Mouse (Mus musculus) neural tube, embryonic 14.5 days (tissue): ENCODE results near the gene Atl1. TPM values are rescaled to one million over a fixed set of nuclear protein-coding genes. Genes with fewer than 3 reads are reported as not detected.

ENCODE experiments used
- ATAC-seq: fragments of 200-750 bp; cut with Nextera tagmentation; 2 replicates; pipeline ENCODE4 v1.8.0; 2017; ENCODE audit warnings: low read depth, mild to moderate bottlenecking, moderate TSS enrichment, moderate library complexity
- H3K27ac ChIP-seq: fragments of 300-500 bp; sonication (generic); 2 replicates; pipeline ENCODE4 v1.5.1; 2014; ENCODE audit warnings: low read depth, mild to moderate bottlenecking, control low read depth, low read length, moderate library complexity, mixed read lengths
- H3K27me3 ChIP-seq: fragments of 300-500 bp; sonication (generic); 2 replicates; pipeline ENCODE4 v1.6.1; 2014; ENCODE audit warnings: low read length; ENCODE audit not compliant: control insufficient read depth, insufficient read depth
- H3K36me3 ChIP-seq: fragments of 300-500 bp; sonication (generic); 2 replicates; pipeline ENCODE4 v1.6.1; 2014; ENCODE audit warnings: low read length, mixed read lengths; ENCODE audit not compliant: control insufficient read depth, insufficient read depth
- H3K4me1 ChIP-seq: fragments of 300-500 bp; sonication (generic); 2 replicates; pipeline ENCODE4 v1.6.1; 2014; ENCODE audit warnings: low read length; ENCODE audit not compliant: control insufficient read depth, insufficient read depth
- H3K4me2 ChIP-seq: fragments of 300-500 bp; sonication (generic); 2 replicates; pipeline ENCODE4 v1.6.1; 2014; ENCODE audit warnings: mild to moderate bottlenecking, low read depth, low read length, control low read depth
- H3K4me3 ChIP-seq: fragments of 300-500 bp; sonication (generic); 2 replicates; pipeline ENCODE4 v1.5.1; 2014; ENCODE audit warnings: low read depth, low read length, control low read depth, mixed read lengths
- H3K9ac ChIP-seq: fragments of 300-500 bp; sonication (generic); replicated peaks from 2 replicates; pipeline ENCODE4 v1.6.1; 2014; ENCODE audit warnings: low read depth, mild to moderate bottlenecking, control low read depth, low read length, mixed read lengths
- H3K9me3 ChIP-seq: fragments of 300-500 bp; sonication (generic); 2 replicates; pipeline ENCODE4 v1.6.1; 2016; ENCODE audit warnings: low read length; ENCODE audit not compliant: control insufficient read depth
- WGBS: fragments of 180-500 bp; shearing (Covaris S2); extraction: QIAGEN DNeasy Blood & Tissue Kit; methylation state at CpG from one replicate; pipeline ENCODE4 v1.1.7; 2014; 5-methylcytosine and 5-hydroxymethylcytosine counted together
- polyA plus RNA-seq: library from polyadenylated mRNA; unstranded; fragments of >200 nt; fragmentation: Nextera tagmentation; extraction: Ambion mirVana; gene quantifications from 2 replicates; pipeline ENCODE4 v1.2.1, GENCODE M21; 2014

The Atl1 gene
- polyA plus RNA-seq, 1 experiment from 2014 or later: 166 TPM

- H3K4me3 ChIP-seq: no peak overlapping the region
- ATAC-seq: no peak
- no peaks in the 10 kb centered on the region for H3K36me3 ChIP-seq
- no peak overlapping the region for H3K4me2 ChIP-seq
- H3K9me3 ChIP-seq: no peaks in the 10 kb centered on the region
- no peaks in the 10 kb centered on the region for H3K27me3 ChIP-seq
- H3K27ac ChIP-seq: no peak overlapping the region
- WGBS: 87% methylated on average over 2 of the region's 2 CpGs
- H3K9ac ChIP-seq: no peak overlapping the region
- no peaks in the 10 kb centered on the region for H3K4me1 ChIP-seq
Observed at GRCm38 (mm10) chr12:69917870-69918269, 25.5 kb downstream of the Atl1 start.

- Histone ChIP-seq H3K4me1 (no peaks in the 10 kb centered on the region), H3K27me3 (no peaks in the 10 kb centered on the region), H3K36me3 (0 out of 2 replicates have a peak, but pooled peaks cover 5% of the 10 kb centered on the region), H3K9ac (no peak overlapping the region), H3K4me2 (no peak overlapping the region), H3K27ac (no peak overlapping the region), H3K4me3 (no peak overlapping the region), H3K9me3 (no peaks in the 10 kb centered on the region)
- 89% methylated on average over 1 of the region's 1 CpGs for WGBS
- no peak for ATAC-seq
Observed at GRCm38 (mm10) chr12:69922099-69922498, 29.7 kb downstream of the Atl1 start.

- no peak overlapping the region for H3K9ac ChIP-seq
- no peaks in the 10 kb centered on the region for H3K9me3 ChIP-seq
- H3K4me2 ChIP-seq: no peak overlapping the region
- no peaks in the 10 kb centered on the region for H3K4me1 ChIP-seq
- no peaks in the 10 kb centered on the region for H3K27me3 ChIP-seq
- H3K36me3 ChIP-seq: 0 out of 2 replicates have a peak, but pooled peaks cover 5% of the 10 kb centered on the region
- no peak for ATAC-seq
- no peak overlapping the region for H3K27ac ChIP-seq
- no peak overlapping the region for H3K4me3 ChIP-seq
- WGBS: 86% methylated on average over 3 of the region's 3 CpGs
Observed at GRCm38 (mm10) chr12:69923128-69923527, 30.7 kb downstream of the Atl1 start.

GRCm38 (mm10) chr12:69923603-69924002, 31.2 kb downstream of the Atl1 start:
- no peaks in the 10 kb centered on the region for H3K4me1 ChIP-seq
- H3K4me3 ChIP-seq: no peak overlapping the region
- H3K9me3 ChIP-seq: no peaks in the 10 kb centered on the region
- no peak overlapping the region for H3K9ac ChIP-seq
- 0 out of 2 replicates have a peak, but pooled peaks cover 5% of the 10 kb centered on the region for H3K36me3 ChIP-seq
- no peak for ATAC-seq
- H3K4me2 ChIP-seq: no peak overlapping the region
- no peak overlapping the region for H3K27ac ChIP-seq
- WGBS: 66% methylated on average over 3 of the region's 3 CpGs
- H3K27me3 ChIP-seq: no peaks in the 10 kb centered on the region

GRCm38 (mm10) chr12:69924012-69924411, 31.6 kb downstream of the Atl1 start:
- 14% methylated on average over 5 of the region's 5 CpGs for WGBS
- H3K4me2 ChIP-seq: no peak overlapping the region
- ATAC-seq: no peak

GRCm38 (mm10) chr12:69926716-69927115, 34.3 kb downstream of the Atl1 start:
- Histone ChIP-seq H3K27me3 (no peaks in the 10 kb centered on the region), H3K9me3 (no peaks in the 10 kb centered on the region), H3K36me3 (0 out of 2 replicates have a peak, but pooled peaks cover 5% of the 10 kb centered on the region), H3K27ac (no peak overlapping the region), H3K4me1 (no peaks in the 10 kb centered on the region), H3K9ac (no peak overlapping the region), H3K4me2 (no peak overlapping the region), H3K4me3 (no peak overlapping the region)
- 54% methylated on average over 7 of the region's 7 CpGs for WGBS
- ATAC-seq: no peak

More at GRCm38 (mm10) chr12:69924012-69924411, 31.6 kb downstream of the Atl1 start:
- Histone ChIP-seq H3K4me1 (no peaks in the 10 kb centered on the region), H3K36me3 (0 out of 2 replicates have a peak, but pooled peaks cover 5% of the 10 kb centered on the region), H3K4me3 (no peak overlapping the region), H3K9ac (no peak overlapping the region), H3K27me3 (no peaks in the 10 kb centered on the region), H3K9me3 (no peaks in the 10 kb centered on the region), H3K27ac (no peak overlapping the region)

- peaks cover 15% of the 10 kb centered on the region for H3K36me3 ChIP-seq
Observed at GRCm38 (mm10) chr12:69937731-69938130, 45.3 kb downstream of the Atl1 start.

DNA sequence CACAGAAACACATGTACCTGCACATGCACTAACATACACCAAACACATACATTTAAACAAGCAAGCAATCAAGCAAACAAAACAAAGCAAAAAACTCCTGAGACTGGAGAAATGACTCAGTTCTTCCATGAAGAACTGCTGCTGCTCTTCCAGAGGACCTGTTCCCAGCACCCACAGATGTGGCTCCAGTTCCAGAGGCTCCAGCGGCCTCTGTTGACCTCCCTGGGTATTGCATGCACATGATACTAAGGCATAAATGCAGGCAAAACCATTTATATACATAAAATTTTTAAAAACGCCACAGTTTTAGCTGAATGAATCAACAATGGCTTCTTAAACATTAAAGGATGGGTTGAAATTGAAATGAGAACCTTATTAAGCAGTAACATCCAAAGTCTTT, 46.9 kb downstream of the Atl1 start:
- H3K9me3 ChIP-seq: no peaks in the 10 kb centered on the region
- H3K9ac ChIP-seq: no peak overlapping the region
- no peaks in the 10 kb centered on the region for H3K27me3 ChIP-seq
- no peaks in the 10 kb centered on the region for H3K4me1 ChIP-seq
- no peak for ATAC-seq
- no peak overlapping the region for H3K27ac ChIP-seq
- 59% methylated on average over 2 of the region's 2 CpGs for WGBS
- H3K4me3 ChIP-seq: no peak overlapping the region
- no peak overlapping the region for H3K4me2 ChIP-seq
- H3K36me3 ChIP-seq: peaks cover 15% of the 10 kb centered on the region

More at GRCm38 (mm10) chr12:69937731-69938130, 45.3 kb downstream of the Atl1 start:
- no peak for ATAC-seq
- Histone ChIP-seq H3K4me1 (no peaks in the 10 kb centered on the region), H3K9ac (no peak overlapping the region), H3K4me2 (no peak overlapping the region), H3K27ac (no peak overlapping the region), H3K27me3 (no peaks in the 10 kb centered on the region), H3K9me3 (no peaks in the 10 kb centered on the region), H3K4me3 (no peak overlapping the region)
- 49% methylated on average over 5 of the region's 5 CpGs for WGBS

DNA sequence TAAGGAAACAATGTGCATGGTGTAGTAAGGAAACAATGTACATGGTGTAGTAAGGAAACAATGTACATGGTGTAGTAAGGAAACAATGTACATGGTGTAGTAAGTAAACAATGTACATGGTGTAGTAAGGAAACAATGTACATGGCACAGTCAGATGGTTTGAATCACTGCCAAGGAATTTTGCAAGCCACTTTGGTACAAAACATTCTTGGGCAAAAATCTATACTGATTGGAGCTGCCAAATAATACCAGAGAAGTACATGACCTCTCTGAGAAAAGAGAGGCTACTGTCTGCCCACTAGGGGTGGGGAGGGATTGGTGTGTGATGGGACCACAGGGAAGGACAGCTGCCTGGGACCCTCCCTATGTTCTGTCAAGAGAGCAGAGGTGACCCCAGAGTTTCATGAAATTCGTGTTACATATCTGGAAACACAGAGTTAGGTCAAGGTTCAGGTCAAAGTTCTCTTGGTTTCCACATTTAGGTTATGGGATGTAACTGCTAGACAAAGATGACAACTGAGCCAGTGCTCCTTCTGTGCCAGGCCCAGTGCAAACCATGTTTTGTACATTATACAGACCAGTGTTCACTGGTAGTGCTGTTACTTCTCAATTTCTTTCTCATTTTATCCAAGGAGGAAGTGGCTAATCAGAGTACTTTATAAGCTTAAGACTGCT, 49.4 kb downstream of the Atl1 start:
- no peak for ATAC-seq
- Histone ChIP-seq H3K27me3 (no peaks in the 10 kb centered on the region), H3K9me3 (no peaks in the 10 kb centered on the region), H3K9ac (no peak overlapping the region), H3K36me3 (peaks cover 12% of the 10 kb centered on the region; the same call in 1 of the 2 replicates), H3K4me3 (no peak overlapping the region), H3K4me2 (no peak overlapping the region), H3K4me1 (no peaks in the 10 kb centered on the region), H3K27ac (no peak overlapping the region)
- WGBS: 59% methylated on average over 1 of the region's 1 CpGs
